Mouse (Mus musculus): Measurements from ENCODE around the gene Exoc3l.

DNA sequence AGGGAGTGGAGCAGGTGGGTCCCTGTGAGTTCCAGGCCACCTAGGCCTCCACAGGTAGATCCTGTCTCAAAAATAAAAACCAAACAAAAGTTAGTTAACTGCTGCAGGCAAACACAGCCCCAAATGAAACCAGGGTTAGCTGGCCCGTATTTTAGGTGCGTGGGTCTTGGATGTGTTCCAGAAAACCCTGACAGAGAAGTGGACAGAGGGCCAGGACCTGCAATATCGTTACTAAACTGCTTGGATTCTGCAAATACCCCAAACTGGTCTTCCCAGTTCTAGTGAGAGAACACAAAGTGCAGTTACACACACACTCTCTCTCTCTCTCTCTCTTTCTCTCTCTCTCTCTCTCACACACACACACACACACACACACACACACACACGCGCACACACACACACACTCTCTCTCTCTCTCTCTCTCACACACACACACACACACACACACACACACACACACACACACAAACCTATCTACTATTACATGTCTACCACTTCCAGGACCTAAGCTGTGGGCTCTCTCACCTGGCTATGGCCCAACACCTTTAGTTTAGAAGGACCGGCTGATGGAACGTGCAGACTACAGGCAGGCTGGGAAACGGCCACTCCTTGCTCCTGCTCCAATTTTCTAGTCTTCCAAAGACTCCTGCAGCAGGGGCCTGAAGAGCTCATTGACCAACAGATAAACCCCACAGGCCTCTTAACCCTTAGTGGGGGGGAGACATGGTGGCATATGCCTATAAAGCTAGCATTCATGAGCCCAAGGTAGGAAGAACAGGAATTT is 48.1 kb upstream of the Exoc3l start:
- no peak for TF ChIP-seq CTCF (IDR thresholded peaks at IDR 0.05; ENCODE audit: control insufficient read depth, insufficient read depth, insufficient replicate concordance, low read depth, low read length)
- TF ChIP-seq POLR2A (IDR thresholded peaks at IDR 0.05; ENCODE audit: control insufficient read depth, low read depth, low read length): no peak
